Mouse (Mus musculus) urinary bladder, postnatal 25 days (tissue): ENCODE results near the gene Tnk1.
"Not testable (repeated sequence)": the region's sequence is repeated elsewhere in the genome, so short reads cannot be mapped to it uniquely, and the experiment has no call there.

Source experiments
- DNase-seq: peaks from one replicate; pipeline ENCODE4 v3.0.0; 2022; ENCODE audit warnings: low spot score

Gene Tnk1

DNA sequence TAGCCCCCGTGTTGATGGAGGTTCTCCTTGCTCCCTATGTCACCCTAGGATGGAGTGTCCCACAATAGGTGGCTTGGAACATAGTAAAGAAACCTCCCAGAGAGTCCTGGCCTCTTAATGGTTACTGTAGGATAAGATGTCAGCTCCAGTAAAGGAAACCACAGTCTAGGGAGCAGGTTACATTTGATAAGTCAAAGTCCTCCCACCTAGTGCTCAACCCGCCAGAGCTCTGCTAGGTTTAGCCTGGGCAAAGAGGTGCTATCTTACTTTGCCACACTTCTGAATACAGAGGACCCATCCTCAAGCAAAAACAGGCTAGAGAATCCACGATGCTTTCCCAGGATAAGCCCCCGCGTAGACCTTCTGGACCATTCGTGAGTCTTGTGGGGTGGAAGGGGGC, 20.4 kb upstream of the Tnk1 start:
- DNase-seq = no peak

DNA sequence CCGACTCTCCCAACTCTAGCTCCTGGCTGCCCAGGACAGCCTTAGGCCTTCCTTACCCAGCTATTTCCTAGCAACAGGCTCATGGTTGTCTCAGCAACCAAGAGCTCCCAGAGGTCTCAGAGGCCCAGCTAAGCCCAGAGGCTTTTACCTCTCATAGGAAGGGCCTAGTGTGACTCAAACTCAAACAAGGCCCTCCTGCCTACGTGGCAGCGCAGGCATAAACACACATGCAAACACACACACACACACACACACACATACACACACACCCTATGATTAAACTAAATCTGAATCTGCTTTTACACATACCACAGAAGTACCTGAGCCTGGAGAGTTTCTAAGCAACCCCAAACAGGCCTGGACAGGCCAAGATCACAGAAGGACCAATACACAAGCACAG, 19.9 kb upstream of the Tnk1 start:
- DNase-seq = peak; percentile 30

DNA sequence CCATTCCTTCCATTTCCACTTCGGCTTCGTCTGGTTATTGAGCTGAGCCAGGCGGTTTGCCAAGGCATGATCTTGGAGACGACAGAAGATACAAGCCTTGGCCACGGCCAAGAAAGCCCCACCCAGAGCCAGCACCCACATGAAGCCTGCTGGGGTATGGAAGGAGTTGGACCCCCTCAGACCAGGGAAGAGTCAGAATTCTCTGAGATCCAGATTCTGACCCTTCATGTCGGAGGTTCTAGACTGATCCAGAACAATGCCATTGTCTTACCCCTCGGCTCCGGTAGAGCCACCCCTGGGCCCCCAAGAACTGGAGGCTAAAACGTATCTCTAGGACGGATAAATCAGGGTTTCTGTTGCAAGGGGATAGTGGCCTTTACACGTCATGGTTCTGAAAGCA, 19.3 kb upstream of the Tnk1 start, which contains the start of gene Tmem95:
Tmem95 (minus strand) TSS at position 141 of the 400 bp plus-strand sequence.
- no peak for DNase-seq

DNA sequence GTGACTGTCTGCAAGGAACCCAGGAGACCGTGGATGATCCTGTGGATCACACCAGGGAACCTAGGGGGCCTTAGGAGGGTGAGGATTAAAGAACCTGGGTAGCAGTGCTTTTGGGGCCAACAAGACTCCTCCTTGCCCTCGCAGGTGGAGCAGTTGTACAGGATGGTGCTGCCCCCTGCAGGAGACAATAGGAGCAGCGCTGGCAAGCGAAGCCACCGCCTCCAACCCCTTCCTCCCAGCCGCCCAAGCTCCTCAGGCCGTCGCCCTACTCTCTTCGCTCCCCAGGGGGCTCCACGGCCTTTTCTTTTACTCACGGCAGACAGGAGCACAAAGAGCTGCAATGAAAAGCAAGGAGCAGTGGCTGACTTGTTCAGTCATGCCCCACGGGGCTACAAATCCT, 18.3 kb upstream of the Tnk1 start:
- peak; percentile 87 for DNase-seq

DNA sequence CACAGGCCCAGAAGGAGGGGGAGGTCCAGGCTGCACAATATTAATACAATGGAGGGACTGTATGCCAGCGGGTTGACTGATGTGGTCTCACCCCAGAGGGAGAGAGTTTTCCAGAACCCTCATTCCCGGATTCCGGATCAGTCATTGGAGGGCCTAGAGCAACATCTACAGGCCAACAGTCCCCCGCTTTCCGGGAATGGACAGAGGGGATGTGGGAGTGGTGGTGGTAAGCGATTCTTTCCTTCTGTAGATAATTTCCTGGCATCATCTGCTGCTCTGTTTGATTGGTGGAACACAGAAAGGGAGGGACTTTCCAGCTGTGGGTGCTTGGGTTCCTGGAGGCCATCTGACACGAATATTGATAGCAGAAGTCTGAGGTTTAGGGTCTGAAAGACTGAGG, 17.7 kb upstream of the Tnk1 start:
- no peak for DNase-seq

DNA sequence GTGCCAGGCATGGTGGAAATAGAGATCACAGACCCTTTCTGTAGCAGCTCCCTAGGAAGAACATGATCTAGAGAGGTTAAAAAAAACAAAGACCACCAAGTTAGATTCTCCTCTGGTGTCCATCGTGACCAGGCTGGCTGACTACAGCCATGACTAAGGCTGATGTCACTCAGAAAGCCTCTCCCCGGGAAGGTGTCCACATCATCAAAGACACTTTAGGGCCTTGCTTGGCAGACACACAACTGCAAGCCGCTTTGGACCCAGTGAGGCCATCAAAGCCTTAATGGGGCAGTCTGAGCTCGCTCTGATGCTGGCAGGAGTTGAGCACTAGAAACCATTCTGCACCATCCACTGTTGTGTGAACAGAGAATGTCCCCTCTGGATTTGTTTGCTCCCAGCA, 13.9 kb upstream of the Tnk1 start:
- no peak for DNase-seq

DNA sequence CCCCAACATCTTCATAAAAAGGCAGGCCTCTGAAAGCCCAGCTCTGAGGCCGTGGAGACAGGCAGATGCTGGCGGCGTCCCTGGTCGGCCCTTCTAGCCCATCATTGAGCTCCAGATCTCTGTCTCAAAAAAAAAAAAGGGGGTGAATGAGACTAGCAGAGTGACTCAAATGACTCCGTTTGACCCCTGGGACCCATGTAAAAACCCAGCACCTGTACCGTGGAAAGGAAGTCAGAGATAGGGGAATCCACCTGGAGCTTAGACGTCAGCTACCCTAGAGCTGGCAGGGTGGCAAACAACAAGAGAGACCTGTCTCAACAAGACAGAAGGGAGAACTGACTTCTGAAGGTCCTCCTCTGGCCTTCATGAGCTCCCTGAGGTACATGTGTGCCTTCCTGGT, 13.3 kb upstream of the Tnk1 start:
- DNase-seq = no peak

DNA sequence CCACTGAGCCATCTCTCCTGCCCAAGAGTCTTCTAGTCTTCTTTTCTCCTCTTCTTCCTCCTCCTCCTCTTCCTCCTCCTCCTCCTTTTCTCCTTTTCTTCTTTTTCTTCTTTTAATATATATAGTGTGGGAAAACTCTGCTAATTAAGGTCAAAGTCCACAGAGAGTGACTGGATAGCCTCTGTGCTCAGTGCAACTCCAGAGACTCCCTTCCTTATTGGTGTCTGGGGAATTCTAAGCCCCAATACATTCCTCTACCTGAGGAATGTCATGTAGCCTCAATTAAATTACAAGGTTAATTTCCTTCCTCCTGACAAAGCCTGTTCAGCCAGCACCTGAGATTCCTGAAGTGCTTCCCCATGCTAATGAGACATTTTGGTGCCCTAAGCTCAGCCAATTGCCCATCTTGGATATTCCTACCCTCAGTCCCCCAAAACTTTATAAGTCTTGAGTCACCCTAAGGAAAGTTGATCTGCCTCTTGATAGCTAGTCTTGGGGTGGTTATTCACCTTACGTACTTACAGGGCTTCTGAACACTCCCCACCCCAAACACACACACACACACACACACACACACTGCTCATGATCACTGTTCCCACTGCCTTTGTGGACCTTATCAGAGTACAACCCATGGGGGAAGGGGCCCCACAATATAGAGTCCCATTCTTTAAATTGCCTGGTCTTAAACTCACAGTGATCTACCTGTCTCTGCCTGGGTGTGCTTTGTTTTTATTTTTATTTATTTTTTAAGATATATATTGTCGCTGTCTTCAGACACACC, 11.9 kb upstream of the Tnk1 start:
- no peak for DNase-seq

DNA sequence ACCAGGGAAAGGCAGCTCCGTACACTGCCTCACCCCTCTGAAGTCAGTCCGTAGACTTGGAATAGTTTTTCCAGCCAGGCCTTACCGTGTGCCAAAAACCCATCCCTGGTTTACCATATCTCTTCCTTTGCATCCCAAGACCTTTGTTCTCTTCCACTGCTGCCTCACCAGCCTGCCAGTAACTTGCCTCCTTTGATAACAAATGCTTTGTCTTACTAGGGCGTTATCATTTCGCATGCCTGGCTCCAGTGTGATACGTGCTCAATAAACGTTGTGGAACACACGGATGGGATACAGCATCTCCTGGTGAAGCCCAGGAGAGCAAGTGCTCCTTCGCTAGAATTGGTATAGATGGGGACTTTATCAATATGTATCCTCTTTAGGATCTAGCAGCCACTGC, 8.8 kb upstream of the Tnk1 start:
- DNase-seq = no peak

DNA sequence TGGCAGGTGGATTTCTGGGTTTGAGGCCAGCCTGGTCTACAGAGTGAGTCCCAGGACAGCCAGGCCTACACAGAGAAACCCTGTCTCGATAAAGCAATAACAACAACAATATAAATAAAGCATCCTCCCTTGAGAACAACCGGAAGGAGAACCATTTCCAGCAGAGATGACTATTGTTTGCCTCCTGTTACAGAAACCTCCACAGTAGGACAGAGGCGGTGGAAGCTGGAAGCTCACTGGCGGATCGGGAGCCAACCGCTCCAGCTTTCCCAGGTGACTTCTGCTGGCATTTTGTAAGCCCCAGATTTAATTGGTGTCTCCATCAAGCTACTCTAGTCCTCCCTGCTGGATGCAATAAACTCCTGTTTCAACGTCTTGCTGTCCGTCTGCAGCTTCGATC, 7.0 kb upstream of the Tnk1 start:
- no peak for DNase-seq

DNA sequence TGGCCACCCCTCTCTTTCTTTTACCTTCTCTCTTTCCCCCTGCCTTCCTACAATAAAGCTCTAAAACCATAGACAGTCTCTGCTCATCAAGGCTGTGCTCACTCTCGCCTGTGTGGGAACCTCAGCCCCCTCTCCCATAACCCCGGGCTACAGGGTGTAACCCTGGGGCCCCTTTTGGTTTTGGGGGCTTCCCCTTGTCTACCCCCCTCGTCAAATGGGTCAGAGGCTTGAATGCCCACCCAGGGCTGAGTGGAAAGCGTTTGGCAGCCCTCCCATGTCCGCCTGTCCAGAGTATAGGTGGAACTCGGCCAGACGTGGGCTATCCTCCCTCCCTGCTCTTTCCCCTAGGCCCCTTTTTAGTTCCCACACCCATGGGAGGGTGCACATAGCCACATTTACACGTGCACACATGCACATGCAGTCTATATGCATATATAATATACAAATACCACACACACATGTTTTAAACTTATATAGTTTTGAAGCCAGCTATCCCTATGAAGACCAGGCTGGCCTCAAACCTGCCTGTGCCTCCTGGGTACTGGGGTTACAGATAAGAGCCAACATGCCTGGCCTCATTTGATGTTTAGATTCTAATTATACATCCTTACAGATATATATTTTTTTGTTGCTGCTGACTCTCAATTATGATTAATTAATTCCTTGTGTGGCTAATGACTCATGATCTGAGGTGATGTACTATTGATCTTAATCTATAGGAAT, 5.8 kb upstream of the Tnk1 start:
- no peak for DNase-seq

DNA sequence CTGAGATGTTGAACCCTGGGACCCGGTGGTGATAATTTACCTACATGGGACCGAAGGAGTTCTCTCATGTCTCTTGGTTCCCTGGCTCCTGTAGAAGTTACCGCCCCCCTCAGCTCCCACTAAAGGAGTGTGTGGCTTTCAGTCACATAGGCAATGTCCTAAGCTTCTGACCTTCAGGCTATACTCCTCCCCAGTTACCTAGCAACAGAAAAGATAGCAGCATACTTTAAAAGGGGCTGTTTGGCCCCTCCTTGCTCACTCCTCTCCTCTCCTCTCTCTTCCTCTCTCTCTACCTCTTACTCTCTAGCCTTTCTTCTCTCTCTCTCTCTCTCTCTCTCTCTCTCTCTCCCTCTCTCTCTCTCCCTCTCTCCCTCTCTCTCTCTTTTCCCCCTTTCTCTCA, 5.2 kb upstream of the Tnk1 start:
- DNase-seq = not testable (repeated sequence)

DNA sequence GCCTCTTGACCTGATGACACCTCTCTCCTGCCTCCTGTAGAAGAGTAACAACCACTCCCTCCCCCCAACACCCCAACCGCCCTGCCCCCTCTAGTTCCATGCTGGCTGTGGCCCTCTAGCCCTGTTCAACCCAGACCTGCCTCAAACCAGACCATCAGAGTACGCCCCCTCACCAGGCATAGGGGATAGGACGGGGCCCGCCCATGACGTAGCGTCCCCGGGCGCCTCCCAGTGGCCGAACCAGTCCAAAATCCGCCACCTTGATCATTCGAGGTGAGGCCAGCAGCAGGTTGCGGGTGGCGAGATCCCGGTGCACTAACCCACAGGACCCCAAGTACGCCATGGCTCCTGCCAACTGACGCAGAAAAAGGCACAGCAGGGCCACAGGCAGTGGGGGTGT, 3.2 kb downstream of the Tnk1 start:
- DNase-seq = no peak

DNA sequence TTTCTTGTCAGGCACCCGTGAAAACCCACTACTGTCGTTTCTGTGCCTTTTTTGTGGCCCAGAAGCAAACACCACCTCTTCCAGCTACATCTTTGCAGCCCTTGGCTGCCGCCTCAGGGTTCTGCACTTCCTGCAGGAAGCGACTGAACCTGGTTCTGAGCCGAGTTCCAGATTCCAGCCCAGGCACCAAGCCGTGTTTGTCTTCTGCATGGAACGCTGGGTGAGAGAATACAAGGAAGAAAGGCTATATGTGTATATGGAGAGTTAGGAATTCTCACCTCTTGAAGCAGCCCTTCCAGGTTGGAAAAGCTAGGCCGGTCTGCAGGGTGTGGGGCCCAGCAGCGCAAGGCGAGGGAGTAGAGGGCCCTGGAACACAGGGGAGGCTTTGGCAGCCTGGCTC, 3.9 kb downstream of the Tnk1 start:
- no peak for DNase-seq

DNA sequence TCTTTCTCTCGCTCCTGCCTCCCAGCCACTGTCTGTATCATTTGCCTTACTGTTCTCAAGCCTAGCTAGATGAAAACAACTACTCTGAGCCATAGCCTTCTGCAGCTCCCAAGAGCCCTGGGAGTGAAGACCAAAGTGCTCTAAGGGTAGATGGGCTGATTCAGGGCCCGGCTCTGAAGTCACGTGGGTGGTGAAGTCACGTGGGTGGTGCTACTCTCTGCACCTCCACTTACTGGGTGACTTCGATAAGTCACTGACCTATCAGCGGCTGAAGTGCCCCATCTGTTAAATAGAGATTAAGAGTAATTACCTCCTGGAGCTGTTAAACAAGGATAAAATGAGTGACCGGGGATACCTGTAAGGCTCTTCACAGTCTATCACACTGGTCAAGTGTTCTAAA, 4.5 kb downstream of the Tnk1 start:
- no peak for DNase-seq

DNA sequence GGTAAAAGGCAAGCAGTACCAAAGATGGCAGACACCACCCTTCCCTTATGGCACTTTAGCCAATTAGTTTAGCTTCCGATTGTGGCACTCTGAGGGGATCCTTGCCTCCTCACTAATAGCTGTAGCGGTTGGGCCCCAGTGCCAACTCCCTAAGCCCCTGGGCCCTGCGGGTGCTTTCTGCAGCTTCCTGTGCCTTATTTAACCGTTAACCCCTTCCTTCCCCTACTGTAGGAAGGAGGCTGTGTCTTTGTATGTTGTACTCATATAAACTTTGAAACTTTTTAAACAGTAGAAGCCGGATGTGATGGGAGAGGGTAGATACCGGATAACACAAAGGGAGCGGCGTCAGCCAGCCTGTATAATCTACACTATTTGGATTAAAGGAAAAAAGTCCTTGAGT, 7.8 kb downstream of the Tnk1 start:
- DNase-seq = no peak

DNA sequence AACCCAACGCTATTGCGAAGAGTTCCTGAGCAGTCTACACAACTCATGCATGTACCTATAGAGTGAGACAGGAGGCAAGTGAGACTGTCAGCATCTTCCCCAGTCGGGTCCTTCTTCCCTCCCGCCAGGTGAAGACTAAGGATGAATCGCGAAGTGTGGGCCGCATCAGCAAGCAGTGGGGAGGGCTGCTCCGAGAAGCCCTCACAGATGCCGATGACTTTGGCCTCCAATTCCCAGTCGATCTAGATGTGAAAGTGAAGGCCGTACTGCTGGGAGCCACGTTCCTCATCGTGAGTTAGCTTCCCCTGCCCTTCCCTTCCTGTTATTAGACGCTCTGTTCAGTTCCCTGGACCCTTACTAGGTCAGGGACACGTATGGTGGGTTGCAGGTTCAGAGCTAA, 8.6 kb downstream of the Tnk1 start:
- no peak for DNase-seq

DNA sequence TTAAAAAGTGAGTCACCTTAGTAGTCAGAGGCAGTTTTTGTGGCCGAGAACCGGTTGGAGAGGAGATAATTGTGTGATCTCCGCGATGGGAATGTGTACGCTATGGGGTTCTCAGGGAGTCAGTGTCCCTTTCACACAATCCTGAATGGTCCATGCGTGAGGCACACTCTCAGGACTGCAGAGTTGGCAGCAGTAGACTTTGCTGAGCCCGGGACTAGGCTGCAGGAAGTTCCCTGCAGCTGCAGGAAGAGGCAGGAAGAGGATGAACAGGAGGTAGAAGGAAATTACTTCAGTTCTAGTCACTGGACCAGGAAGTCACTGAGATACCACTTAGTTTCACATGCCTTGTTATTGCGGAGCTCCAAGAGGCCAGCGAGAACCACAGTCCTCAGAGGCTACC, 9.4 kb downstream of the Tnk1 start:
- DNase-seq = no peak

DNA sequence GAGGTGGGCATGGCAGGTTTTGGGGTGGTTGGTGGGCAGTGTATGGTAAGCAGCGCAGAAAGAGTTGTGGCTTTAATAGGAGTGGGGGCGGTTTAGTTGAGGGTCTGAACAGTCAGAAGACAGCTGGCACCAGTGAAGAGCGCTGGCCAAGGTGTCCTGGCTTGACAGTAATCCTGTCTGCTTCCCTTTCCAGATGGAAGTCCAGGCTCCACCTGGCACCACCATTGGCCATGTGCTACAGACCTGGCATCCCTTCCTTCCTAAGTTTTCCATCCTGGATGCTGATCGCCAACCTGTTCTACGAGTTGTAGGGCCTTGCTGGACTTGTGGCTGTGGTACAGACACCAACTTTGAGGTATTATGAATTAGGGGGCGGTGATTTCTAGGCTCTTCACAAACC, 10.5 kb downstream of the Tnk1 start:
- DNase-seq = no peak

DNA sequence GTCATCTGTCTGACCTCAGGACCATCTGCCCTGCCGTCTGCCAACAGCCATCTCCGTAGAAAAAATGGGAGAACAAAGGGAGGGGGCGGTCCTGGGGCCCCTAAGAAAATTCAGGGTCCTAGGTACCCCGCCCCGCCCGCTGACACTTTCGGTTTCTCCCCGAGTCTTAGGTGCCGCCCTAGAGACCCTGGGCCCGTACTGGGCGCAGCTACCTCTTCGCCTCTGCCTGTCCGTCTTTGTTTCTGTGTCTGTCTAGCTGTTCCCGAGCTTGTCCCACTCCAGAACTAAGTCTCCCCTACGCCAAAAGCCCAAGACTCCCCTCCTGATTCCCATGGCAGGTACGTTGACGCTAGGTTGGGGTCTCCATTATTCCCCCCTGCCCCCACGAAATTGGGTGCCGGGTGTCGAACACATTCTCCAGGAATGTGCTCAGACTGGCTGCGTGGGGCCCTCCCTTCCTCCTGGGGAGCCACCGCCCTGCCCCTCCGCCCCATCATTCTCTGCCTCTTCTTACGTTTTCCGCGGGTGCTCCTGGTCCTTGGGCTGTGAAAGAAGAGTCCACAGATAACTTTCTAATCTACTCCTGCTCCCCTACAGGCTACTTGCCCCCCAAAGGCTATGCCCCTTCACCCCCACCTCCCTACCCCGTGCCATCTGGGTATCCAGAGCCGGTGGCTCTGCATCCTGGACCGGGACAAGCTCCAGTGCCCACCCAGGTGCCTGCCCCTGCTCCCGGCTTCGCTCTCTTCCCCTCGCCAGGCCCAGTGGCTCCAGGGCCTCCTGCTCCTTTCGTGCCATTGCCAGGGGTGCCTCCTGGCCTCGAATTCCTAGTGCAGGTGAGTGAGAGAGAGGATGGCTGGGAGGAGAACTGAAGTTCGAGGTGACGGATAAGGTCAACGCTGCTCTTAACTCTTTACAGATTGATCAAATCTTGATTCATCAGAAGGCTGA, 11.5 kb downstream of the Tnk1 start:
- DNase-seq = peak; percentile 61

DNA sequence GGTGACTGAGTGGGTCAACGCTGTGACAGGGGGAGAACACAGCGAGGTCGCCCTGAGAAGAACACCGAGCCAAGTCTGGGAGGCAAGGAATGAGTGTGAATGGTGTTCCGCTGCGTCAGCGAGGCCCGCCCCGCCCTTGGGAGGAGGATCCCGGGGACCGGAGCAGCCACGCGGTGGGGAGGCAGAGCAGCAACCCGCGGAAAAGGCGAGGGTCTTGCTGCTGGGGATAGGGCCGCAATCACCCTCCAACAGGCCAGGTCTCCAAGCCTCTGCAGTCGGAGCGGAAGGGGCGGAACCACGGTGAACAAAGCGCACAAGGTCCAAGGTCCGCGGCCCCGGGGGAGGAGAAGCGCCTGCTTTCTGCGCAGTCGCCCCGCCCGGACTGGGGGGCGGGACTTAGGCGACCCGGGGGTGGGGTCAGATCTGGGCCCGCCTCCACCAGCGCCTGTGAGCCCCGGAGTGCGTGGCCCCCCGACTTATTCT, 12.3 kb downstream of the Tnk1 start, which contains the start of gene Plscr3:
Plscr3 (plus strand) TSS at position 179 of the 483 bp plus-strand sequence.
- DNase-seq = peak; percentile 92

DNA sequence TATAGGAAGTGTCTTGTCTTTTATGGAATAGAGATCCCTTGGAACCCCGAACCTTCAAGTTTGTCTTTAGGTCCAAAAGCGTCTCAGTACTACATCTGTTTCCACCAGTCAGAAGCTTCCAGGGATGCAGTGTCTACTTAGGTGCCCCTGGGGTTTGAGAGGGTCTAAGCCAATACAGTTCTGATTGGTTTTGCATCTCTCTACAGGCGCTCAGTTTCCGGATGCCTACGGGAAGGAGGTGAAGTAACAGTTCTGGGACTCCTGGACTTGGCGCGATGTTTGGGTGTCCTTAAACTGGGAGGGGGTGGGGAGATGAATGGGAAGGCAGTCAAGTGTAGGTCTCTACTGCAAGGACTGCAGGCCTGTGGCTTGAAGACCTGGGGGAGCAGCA, 19.8 kb downstream of the Tnk1 start:
- no peak for DNase-seq
